Mouse (Mus musculus): ENCODE data around the gene Ambra1. TPM values are rescaled to one million over a fixed set of nuclear protein-coding genes. Genes with fewer than 3 reads are reported as not detected.
"Not testable (repeated sequence)": the region's sequence is repeated elsewhere in the genome, so short reads cannot be mapped to it uniquely, and the experiment has no call there.

Ambra1 gene
- polyA plus RNA-seq, 1 experiment from 2014 or later = 15.0 TPM

DNA sequence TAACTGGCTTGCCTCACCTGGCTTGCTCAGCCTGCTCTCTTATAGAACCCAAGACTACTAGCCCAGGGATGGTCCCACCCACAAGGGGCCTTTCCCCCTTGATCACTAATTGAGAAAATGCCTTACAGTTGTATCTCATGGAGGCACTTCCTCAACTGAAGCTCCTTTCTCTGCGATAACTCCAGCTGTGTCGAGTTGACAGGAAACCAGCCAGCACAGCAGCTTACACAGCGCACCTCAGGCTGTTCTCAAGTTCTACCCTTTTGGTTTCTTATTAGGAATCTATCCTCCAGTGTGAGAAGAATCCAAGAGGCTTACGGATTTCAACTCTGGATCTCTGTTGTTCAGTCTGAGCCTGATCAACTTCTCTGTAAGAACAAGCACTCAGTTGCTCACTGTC is 4.5 kb upstream of the Ambra1 start:
- not testable (repeated sequence) for H3K4me3 ChIP-seq (replicated peaks; ENCODE audit: low read length); ATAC-seq (ENCODE audit: insufficient read depth, low FRiP score); H3K9me3 ChIP-seq (replicated peaks; ENCODE audit: control insufficient read depth, low read length); H3K4me1 ChIP-seq (ENCODE audit: control insufficient read depth, insufficient read depth, low read length); H3K36me3 ChIP-seq (ENCODE audit: control insufficient read depth, insufficient read depth, low read length); H3K27me3 ChIP-seq (ENCODE audit: control insufficient read depth, insufficient read depth, low read length); H3K9ac ChIP-seq (ENCODE audit: low read length); H3K4me2 ChIP-seq (ENCODE audit: low read depth, low read length); H3K27ac ChIP-seq (ENCODE audit: low read length)
- WGBS = 37% methylated on average over 4 of the region's 4 CpGs

DNA sequence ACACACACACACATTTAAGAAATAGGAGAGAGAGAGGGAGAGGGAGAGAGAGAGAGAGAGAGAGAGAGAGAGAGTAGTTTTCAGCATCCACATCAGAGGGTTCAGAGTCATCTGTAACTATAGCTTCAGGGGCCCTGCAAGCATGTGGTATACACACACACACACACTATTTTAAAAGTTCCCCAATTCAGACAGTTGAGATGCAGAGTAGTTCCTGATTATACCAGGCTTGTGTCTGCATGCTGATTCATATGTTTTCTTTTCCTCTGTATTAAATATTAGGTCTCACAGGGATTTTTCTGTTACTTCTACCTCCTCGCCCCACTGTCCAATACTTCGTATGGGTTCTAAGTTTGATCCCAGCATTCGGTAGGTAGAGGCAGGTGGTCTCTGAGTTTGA is 2.9 kb upstream of the Ambra1 start:
- Histone ChIP-seq H3K4me1 (ENCODE audit: control insufficient read depth, insufficient read depth, low read length) (no peaks in the 10 kb centered on the region), H3K27ac (ENCODE audit: low read length) (no peak overlapping the region), H3K9ac (ENCODE audit: low read length) (no peak overlapping the region), H3K4me2 (ENCODE audit: low read depth, low read length) (no peak overlapping the region), H3K4me3 (replicated peaks; ENCODE audit: low read length) (no peak overlapping the region), H3K36me3 (ENCODE audit: control insufficient read depth, insufficient read depth, low read length) (no peaks in the 10 kb centered on the region), H3K27me3 (ENCODE audit: control insufficient read depth, insufficient read depth, low read length) (no peaks in the 10 kb centered on the region), H3K9me3 (replicated peaks; ENCODE audit: control insufficient read depth, low read length) (no peaks in the 10 kb centered on the region)
- ATAC-seq (ENCODE audit: insufficient read depth, low FRiP score) = no peak
- WGBS = 83% methylated on average over 3 of the region's 3 CpGs

DNA sequence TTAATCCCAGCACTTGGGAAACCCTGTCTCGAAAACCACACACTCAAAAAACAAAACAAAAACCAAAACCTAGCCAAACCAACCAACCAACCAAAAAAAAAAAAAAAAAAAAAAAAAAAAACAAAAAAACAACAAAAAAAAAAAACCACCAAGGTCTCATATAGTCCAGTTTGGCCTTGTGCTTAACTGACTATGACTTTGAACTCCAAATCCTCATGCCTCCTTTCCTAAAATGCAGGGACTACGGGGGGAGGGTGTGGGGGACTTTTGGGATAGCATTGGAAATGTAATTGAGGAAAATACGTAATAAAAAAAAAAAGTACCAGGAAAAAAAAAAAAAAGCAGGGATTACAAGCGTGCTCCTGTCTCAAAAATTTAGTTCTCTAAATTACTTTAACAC is 363 bp upstream of the Ambra1 start:
- H3K4me1 ChIP-seq (ENCODE audit: control insufficient read depth, insufficient read depth, low read length) = no peaks in the 10 kb centered on the region
- peak overlapping the region; percentile 78 for H3K4me3 ChIP-seq (replicated peaks; ENCODE audit: low read length)
- no peaks in the 10 kb centered on the region for H3K9me3 ChIP-seq (replicated peaks; ENCODE audit: control insufficient read depth, low read length)
- H3K4me2 ChIP-seq (ENCODE audit: low read depth, low read length) = peak overlapping the region; percentile 48
- no peaks in the 10 kb centered on the region for H3K27me3 ChIP-seq (ENCODE audit: control insufficient read depth, insufficient read depth, low read length)
- WGBS = 14% methylated on average over 4 of the region's 4 CpGs
- H3K36me3 ChIP-seq (ENCODE audit: control insufficient read depth, insufficient read depth, low read length) = no peaks in the 10 kb centered on the region
- ATAC-seq (ENCODE audit: insufficient read depth, low FRiP score) = no peak; the same call in 1 of the 2 replicates
- H3K27ac ChIP-seq (ENCODE audit: low read length) = no peak overlapping the region
- H3K9ac ChIP-seq (ENCODE audit: low read length) = peak overlapping the region; percentile 91

DNA sequence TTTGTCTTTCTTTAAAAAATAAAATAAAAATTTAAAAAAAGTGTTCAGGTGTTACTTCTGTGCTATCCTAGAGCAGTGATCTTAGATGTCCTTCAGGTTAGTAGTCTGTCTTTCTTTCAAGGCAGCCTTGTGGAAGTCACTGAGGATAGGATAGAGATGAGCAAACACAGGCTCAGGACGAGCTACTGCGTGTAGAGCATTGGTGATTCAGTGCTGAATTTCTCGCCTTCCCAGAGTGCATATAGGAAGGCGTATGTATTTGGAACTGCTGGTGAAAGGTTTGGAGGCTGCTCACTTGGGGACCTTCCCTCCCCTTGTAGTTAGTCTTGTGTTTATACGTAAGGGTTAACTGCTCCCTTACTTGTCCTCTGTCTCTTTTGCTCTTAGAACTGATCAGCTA is 5.3 kb downstream of the Ambra1 start:
- Histone ChIP-seq H3K9ac (ENCODE audit: low read length) (no peak overlapping the region), H3K4me1 (ENCODE audit: control insufficient read depth, insufficient read depth, low read length) (no peaks in the 10 kb centered on the region), H3K4me3 (replicated peaks; ENCODE audit: low read length) (no peak overlapping the region), H3K4me2 (ENCODE audit: low read depth, low read length) (no peak overlapping the region), H3K9me3 (replicated peaks; ENCODE audit: control insufficient read depth, low read length) (no peaks in the 10 kb centered on the region), H3K27ac (ENCODE audit: low read length) (no peak overlapping the region), H3K27me3 (ENCODE audit: control insufficient read depth, insufficient read depth, low read length) (no peaks in the 10 kb centered on the region), H3K36me3 (ENCODE audit: control insufficient read depth, insufficient read depth, low read length) (no peaks in the 10 kb centered on the region)
- WGBS = 86% methylated on average over 5 of the region's 5 CpGs
- no peak for ATAC-seq (ENCODE audit: insufficient read depth, low FRiP score)

DNA sequence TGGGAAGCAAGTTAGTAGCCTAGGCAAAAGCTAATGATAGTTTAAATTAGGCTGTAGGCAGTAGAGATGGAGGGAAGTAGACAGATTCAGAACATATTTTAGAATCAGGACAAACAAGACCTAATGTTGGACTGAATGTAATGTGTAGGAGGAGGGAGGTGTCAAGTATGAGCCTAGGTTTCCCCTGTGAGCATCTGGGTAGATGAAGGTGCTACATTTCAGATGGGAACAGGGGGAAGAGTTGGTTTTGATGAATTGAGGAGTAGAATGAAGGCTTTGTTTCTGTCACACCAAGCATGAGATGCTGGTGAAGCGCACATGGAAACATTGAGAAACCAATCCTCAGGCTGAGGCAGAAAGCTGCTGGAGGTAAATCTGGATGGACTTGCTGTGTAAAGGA is 9.7 kb downstream of the Ambra1 start:
- ATAC-seq (ENCODE audit: insufficient read depth, low FRiP score) = no peak
- WGBS = 100% methylated on average over 1 of the region's 1 CpGs
- no peaks in the 10 kb centered on the region for H3K27me3 ChIP-seq (ENCODE audit: control insufficient read depth, insufficient read depth, low read length)
- H3K4me2 ChIP-seq (ENCODE audit: low read depth, low read length) = no peak overlapping the region
- no peak overlapping the region for H3K4me3 ChIP-seq (replicated peaks; ENCODE audit: low read length)
- no peak overlapping the region for H3K27ac ChIP-seq (ENCODE audit: low read length)
- H3K36me3 ChIP-seq (ENCODE audit: control insufficient read depth, insufficient read depth, low read length) = no peaks in the 10 kb centered on the region
- H3K4me1 ChIP-seq (ENCODE audit: control insufficient read depth, insufficient read depth, low read length) = no peaks in the 10 kb centered on the region
- no peaks in the 10 kb centered on the region for H3K9me3 ChIP-seq (replicated peaks; ENCODE audit: control insufficient read depth, low read length)
- no peak overlapping the region for H3K9ac ChIP-seq (ENCODE audit: low read length)

DNA sequence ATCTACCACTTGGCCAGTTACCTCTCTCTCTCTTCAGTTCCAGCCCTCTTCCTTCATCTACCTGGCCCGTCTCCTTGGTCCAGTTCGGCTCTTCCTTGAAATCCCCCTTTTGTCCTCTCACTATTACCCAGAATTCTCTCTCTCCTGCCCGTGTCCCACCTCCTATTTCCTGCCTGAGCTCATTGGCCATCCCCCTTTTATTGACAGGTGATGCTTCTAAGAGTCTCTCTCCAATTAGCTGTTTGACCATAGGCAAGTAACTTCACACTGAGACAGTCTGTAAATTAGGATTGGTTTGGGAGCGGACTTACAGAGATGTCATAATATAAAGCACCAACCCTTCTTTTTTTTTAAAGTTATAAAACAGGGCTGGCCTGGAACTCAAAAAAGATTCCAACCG is 14.8 kb downstream of the Ambra1 start:
- H3K9ac ChIP-seq (ENCODE audit: low read length) = no peak overlapping the region
- WGBS = 88% methylated on average over 5 of the region's 5 CpGs
- no peaks in the 10 kb centered on the region for H3K4me1 ChIP-seq (ENCODE audit: control insufficient read depth, insufficient read depth, low read length)
- no peaks in the 10 kb centered on the region for H3K36me3 ChIP-seq (ENCODE audit: control insufficient read depth, insufficient read depth, low read length)
- H3K9me3 ChIP-seq (replicated peaks; ENCODE audit: control insufficient read depth, low read length) = no peaks in the 10 kb centered on the region
- H3K27me3 ChIP-seq (ENCODE audit: control insufficient read depth, insufficient read depth, low read length) = no peaks in the 10 kb centered on the region
- H3K27ac ChIP-seq (ENCODE audit: low read length) = no peak overlapping the region
- no peak overlapping the region for H3K4me2 ChIP-seq (ENCODE audit: low read depth, low read length)
- ATAC-seq (ENCODE audit: insufficient read depth, low FRiP score) = no peak
- no peak overlapping the region for H3K4me3 ChIP-seq (replicated peaks; ENCODE audit: low read length)

DNA sequence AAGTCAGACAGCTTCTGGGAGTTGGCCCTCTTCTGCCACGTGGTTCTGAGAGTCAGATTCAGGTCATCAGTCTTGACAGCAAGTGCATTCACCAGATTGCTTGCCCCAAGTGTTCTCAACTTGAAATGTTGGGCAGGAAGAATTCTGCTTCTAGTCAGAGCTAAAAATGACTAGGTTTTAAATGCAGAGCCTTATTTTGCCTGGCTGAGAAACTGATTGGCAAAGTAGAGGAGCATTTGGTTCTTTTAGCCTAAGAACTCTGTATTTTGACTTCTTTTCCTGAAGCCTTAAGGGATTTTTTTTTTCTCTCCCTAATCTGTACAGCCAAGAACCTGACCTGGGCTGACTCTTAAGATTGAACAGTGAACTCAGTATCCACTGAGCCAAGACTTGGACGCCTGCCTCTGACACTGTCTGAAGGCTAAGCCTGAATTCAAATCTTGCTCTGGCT is 19.9 kb downstream of the Ambra1 start:
- no peak overlapping the region for H3K4me2 ChIP-seq (ENCODE audit: low read depth, low read length)
- H3K9ac ChIP-seq (ENCODE audit: low read length) = no peak overlapping the region
- H3K36me3 ChIP-seq (ENCODE audit: control insufficient read depth, insufficient read depth, low read length) = no peaks in the 10 kb centered on the region
- ATAC-seq (ENCODE audit: insufficient read depth, low FRiP score) = no peak
- peaks cover 6% of the 10 kb centered on the region for H3K4me1 ChIP-seq (ENCODE audit: control insufficient read depth, insufficient read depth, low read length)
- no peak overlapping the region for H3K4me3 ChIP-seq (replicated peaks; ENCODE audit: low read length)
- no peaks in the 10 kb centered on the region for H3K27me3 ChIP-seq (ENCODE audit: control insufficient read depth, insufficient read depth, low read length)
- 43% methylated on average over 2 of the region's 2 CpGs for WGBS
- no peak overlapping the region for H3K27ac ChIP-seq (ENCODE audit: low read length)
- no peaks in the 10 kb centered on the region for H3K9me3 ChIP-seq (replicated peaks; ENCODE audit: control insufficient read depth, low read length)

DNA sequence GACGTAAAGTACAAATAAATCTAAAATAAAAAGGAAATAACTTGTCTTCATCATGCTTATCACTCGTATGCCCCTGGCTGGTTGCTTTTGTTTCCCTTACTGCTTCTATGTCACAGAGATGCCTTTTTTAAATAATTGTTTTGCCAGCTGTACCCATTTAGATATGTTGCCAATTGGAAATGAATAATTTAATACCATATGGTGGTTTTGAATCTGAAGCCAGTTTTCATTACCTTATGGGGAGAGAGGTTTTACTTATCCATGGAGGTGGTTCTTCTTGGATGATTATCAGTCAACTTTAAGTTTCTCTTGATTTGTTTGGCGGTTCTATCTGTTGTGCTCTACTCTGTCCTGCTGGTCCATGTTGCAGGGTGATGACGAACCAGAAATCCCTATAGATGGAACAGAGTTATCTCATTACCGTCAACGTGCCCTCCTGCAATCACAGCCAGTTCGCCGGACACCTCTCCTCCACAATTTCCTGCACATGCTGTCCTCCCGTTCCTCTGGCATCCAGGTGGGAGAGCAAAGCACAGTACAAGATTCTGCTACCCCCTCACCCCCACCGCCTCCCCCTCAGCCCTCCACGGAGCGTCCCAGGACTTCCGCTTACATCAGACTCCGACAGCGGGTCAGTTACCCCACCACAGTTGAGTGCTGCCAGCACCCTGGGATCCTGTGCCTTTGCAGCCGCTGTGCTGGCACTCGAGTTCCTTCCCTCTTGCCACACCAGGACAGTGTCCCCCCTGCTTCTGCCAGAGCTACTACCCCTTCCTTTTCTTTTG is 42.2 kb downstream of the Ambra1 start:
- ATAC-seq (ENCODE audit: insufficient read depth, low FRiP score) = no peak
- Histone ChIP-seq H3K27ac (ENCODE audit: low read length) (no peak overlapping the region), H3K9me3 (replicated peaks; ENCODE audit: control insufficient read depth, low read length) (no peaks in the 10 kb centered on the region), H3K27me3 (ENCODE audit: control insufficient read depth, insufficient read depth, low read length) (no peaks in the 10 kb centered on the region), H3K4me2 (ENCODE audit: low read depth, low read length) (no peak overlapping the region), H3K9ac (ENCODE audit: low read length) (no peak overlapping the region), H3K36me3 (ENCODE audit: control insufficient read depth, insufficient read depth, low read length) (peaks cover 7% of the 10 kb centered on the region; the same call in 1 of the 2 replicates), H3K4me3 (replicated peaks; ENCODE audit: low read length) (no peak overlapping the region), H3K4me1 (ENCODE audit: control insufficient read depth, insufficient read depth, low read length) (no peaks in the 10 kb centered on the region)
- WGBS = 92% methylated on average over 17 of the region's 17 CpGs

DNA sequence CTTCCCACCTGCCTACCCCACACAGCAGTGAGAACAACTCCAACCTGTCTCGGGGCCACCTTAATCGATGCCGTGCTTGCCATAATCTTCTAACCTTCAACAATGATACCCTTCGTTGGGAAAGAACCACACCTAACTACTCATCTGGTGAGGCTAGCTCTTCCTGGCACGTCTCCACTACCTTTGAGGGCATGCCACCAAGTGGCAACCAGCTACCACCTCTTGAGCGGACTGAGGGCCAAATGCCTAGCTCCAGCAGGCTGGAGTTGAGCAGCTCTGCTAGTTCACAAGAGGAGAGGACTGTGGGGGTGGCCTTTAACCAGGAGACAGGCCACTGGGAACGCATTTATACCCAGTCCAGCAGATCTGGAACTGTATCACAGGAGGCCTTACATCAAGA is 43.4 kb downstream of the Ambra1 start:
- no peaks in the 10 kb centered on the region for H3K27me3 ChIP-seq (ENCODE audit: control insufficient read depth, insufficient read depth, low read length)
- no peak overlapping the region for H3K27ac ChIP-seq (ENCODE audit: low read length)
- H3K9ac ChIP-seq (ENCODE audit: low read length) = no peak overlapping the region
- ATAC-seq (ENCODE audit: insufficient read depth, low FRiP score) = no peak
- no peaks in the 10 kb centered on the region for H3K4me1 ChIP-seq (ENCODE audit: control insufficient read depth, insufficient read depth, low read length)
- 90% methylated on average over 7 of the region's 7 CpGs for WGBS
- H3K4me3 ChIP-seq (replicated peaks; ENCODE audit: low read length) = no peak overlapping the region
- H3K4me2 ChIP-seq (ENCODE audit: low read depth, low read length) = no peak overlapping the region
- no peaks in the 10 kb centered on the region for H3K9me3 ChIP-seq (replicated peaks; ENCODE audit: control insufficient read depth, low read length)
- peaks cover 7% of the 10 kb centered on the region; the same call in 1 of the 2 replicates for H3K36me3 ChIP-seq (ENCODE audit: control insufficient read depth, insufficient read depth, low read length)

All from stomach, embryonic 16.5 days (tissue).